8 mouse cellular contexts compared by ENCODE assay signal in the genomic region with DNA sequence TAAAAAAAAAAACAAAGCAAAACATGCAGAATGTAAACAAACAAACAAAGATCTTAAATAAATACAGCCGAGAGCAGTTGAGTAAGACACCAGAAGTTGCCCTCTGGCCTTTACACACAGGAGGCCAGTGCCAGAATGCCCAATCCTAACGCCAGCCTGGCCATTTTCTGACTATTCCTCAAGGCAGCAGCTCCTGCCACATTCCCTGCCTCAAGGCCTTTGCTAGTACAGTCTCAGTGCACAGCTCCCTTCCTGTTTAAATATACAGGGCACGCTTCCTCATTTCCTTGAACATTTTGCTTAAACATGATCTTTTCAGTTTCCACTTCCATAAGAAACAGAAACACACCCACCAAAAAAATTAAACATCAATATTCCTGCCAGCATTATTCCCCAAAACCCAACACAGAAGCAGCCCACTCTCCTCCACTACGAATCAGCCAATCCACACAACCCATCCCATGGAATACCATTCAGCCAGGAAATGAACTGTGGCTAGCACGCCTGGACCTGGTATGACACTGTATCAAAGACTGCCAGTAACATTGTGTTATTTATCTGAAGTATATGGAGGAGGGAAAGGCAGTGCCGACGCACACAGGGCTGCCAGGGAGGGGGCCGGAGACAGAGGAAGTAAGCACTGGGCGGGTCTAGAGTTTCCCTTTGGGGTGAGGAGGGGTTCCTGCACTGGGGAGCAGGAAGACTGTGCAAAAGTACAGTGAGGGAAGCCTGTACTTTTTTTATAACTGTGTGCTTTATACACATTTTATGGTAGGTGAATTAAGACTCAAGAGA. TPM values are rescaled to one million over a fixed set of nuclear protein-coding genes. Genes with fewer than 3 reads are reported as not detected.
DNase-seq lines count a peak whose midpoint lies in the region; ATAC-seq and TF ChIP-seq lines count a peak whose summit lies in the region.

No protein-coding gene starts in this region.

- 76% methylated on average over 9 of the region's 9 CpGs for whole genome bisulfite sequencing in kidney, embryonic 14.5 days

- H3K36me3 ChIP-seq in kidney, embryonic 14.5 days (ENCODE audit: control insufficient read depth, insufficient read depth, low read length) = no peaks in the 10 kb centered on the region

- H3K9ac ChIP-seq in kidney, embryonic 14.5 days (ENCODE audit: low read depth, low read length) = no peak overlapping the region

- H3K9me3 ChIP-seq in kidney, embryonic 14.5 days (ENCODE audit: control insufficient read depth, low read length) = no peaks in the 10 kb centered on the region

- TF ChIP-seq CTCF in bone marrow macrophage, adult 2 months (IDR thresholded peaks at IDR 0.05; ENCODE audit: low read depth, low read length) = no peak

- no peaks in the 10 kb centered on the region for H3K27me3 ChIP-seq in kidney, embryonic 14.5 days (ENCODE audit: control insufficient read depth, insufficient read depth, low read length)

- H3K4me3 ChIP-seq in bone marrow macrophage, adult 2 months (ENCODE audit: insufficient read depth, low read length) = peak overlapping the region; percentile 39
- no peak overlapping the region for H3K4me3 ChIP-seq in kidney, embryonic 14.5 days (ENCODE audit: low read length)

- no peak for TF ChIP-seq POLR2A in bone marrow macrophage, adult 2 months (IDR thresholded peaks at IDR 0.05; ENCODE audit: borderline replicate concordance, low read depth, low read length)

- peak overlapping the region; percentile 95 for H3K27ac ChIP-seq in bone marrow macrophage, adult 2 months (ENCODE audit: insufficient read depth, low read depth, low read length)
- H3K27ac ChIP-seq in kidney, embryonic 14.5 days (ENCODE audit: low read depth, low read length) = peak overlapping the region; percentile 32; the same call in 1 of the 2 replicates

- peaks cover 65% of the 10 kb centered on the region for H3K4me1 ChIP-seq in bone marrow macrophage, adult 2 months (ENCODE audit: control insufficient read depth, insufficient read depth, low read length)
- H3K4me1 ChIP-seq in kidney, embryonic 14.5 days (ENCODE audit: control insufficient read depth, insufficient read depth, low read length) = no peaks in the 10 kb centered on the region

- no peak for ATAC-seq in kidney, embryonic 14.5 days (ENCODE audit: low FRiP score, low TSS enrichment)

- H3K4me2 ChIP-seq in kidney, embryonic 14.5 days (replicated peaks; ENCODE audit: low read depth, low read length) = no peak overlapping the region

- DNase-seq in CD4-positive, CD25-positive, alpha-beta regulatory T cell, adult 2 months (ENCODE audit: low read depth, low spot score) = peak; percentile 77
- DNase-seq in lung, postnatal 36 days = peak; percentile 84
- peak; percentile 74 for DNase-seq in thymus, postnatal 14 days
- no peak for DNase-seq in frontal cortex, postnatal 36 days (ENCODE audit: low spot score in 2 of 2)
- DNase-seq in left cerebral cortex, postnatal 14 days (ENCODE audit: low spot score in 2 of 2) = no peak
- DNase-seq in right cerebral cortex, adult 2 months (ENCODE audit: low spot score in 2 of 2) = no peak

- intact Hi-C loops in left cerebral cortex, postnatal 14 days (cut with DNase I) = no loop called here

RNA-seq across cellular contexts. Expression of a gene that starts 29.5 kb away (rescaled TPM):
- 22.1 and 35.5 TPM in 2 replicates for polyA plus RNA-seq in bone marrow macrophage, adult 2 months (2012; ENCODE audit: insufficient read depth, insufficient read length, missing spikeins)
- polyA plus RNA-seq in kidney, embryonic 14.5 days (2014; fragmentation: Nextera tagmentation; extraction: Ambion mirVana) = 6.9 and 10.0 TPM in 2 replicates
- total RNA-seq in left cerebral cortex, postnatal 14 days (2021) = 10 to 100 TPM; 14.6 to 16.9 TPM

RNA-seq across cellular contexts. Expression of a gene that starts 43.4 kb away (rescaled TPM):
- 0.20 and 0.48 TPM in 2 replicates for polyA plus RNA-seq in bone marrow macrophage, adult 2 months (2012; ENCODE audit: insufficient read depth, insufficient read length, missing spikeins)
- polyA plus RNA-seq in kidney, embryonic 14.5 days (2014; fragmentation: Nextera tagmentation; extraction: Ambion mirVana) = 0.04 and 0.07 TPM in 2 replicates
- under 1 TPM; 0.40 to 0.59 TPM for total RNA-seq in left cerebral cortex, postnatal 14 days (2021)

RNA-seq across cellular contexts. Expression of a gene that starts 50.8 kb away (rescaled TPM):
- 0.52 and 1.2 TPM in 2 replicates for polyA plus RNA-seq in bone marrow macrophage, adult 2 months (2012; ENCODE audit: insufficient read depth, insufficient read length, missing spikeins)
- polyA plus RNA-seq in kidney, embryonic 14.5 days (2014; fragmentation: Nextera tagmentation; extraction: Ambion mirVana) = 17.7 and 22.3 TPM in 2 replicates
- total RNA-seq in left cerebral cortex, postnatal 14 days (2021) = 1 to 10 TPM; 6.8 to 8.4 TPM

Comparison
In these comparisons a context has a peak if more than half of its experiments do, and no peak if none do; other contexts are left out.
1. DNase-seq: peak in CD4-positive, CD25-positive, alpha-beta regulatory T cell, adult 2 months (single experiment), lung, postnatal 36 days (single experiment) and thymus, postnatal 14 days (single experiment); none in frontal cortex, postnatal 36 days (0 of 2), left cerebral cortex, postnatal 14 days (0 of 2) and right cerebral cortex, adult 2 months (0 of 2).